In the genomic region with DNA sequence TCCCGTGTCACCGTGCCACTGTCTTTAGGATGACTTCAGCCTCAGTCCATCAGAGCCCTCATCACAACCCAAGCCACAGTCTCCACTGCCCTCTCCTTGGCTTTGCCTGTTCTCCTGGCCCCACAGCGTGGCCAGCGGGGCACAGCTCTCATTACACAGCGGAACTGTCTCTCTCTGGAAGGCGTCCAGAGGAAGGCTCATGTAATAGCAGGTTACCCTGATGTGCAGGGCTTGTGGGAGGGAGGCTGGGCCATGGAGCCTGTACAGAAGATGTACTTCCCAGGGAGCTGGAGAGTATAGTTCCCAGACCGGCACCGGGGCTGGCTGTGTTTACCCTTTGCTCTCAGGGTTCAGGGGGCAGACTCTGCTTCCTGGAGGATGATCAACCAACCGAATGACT, we compare ENCODE assay signal across 19 mouse cellular contexts. TPM values are rescaled to one million over a fixed set of nuclear protein-coding genes. Genes with fewer than 3 reads are reported as not detected.
A peak's percentile ranks its signal among the peaks of the same experiment; 100 is the strongest.
DNase-seq lines count a peak whose midpoint lies in the region; ATAC-seq lines count a peak whose summit lies in the region.
"Had no signal": no experiment of that assay in that cellular context is flagged by ENCODE, and none has a peak within 500 bp of the region (broad histone marks: within the 10 kb centered on the region; RNA-seq: fewer than 3 reads in every experiment).

No protein-coding gene starts in this region.

- no peak overlapping the region for H3K4me3 ChIP-seq in heart, embryonic 15.5 days
- H3K4me3 ChIP-seq in midbrain, embryonic 16.5 days (ENCODE audit: low read depth, low read length) = no peak overlapping the region
- no peak overlapping the region for H3K4me3 ChIP-seq in midbrain, embryonic 11.5 days (ENCODE audit: low read depth, low read length)
- H3K4me3 ChIP-seq: hindbrain, embryonic 13.5 days; limb, embryonic 15.5 days had no signal

- peak; percentile 53 to 57 for DNase-seq in cerebellum, postnatal 10 days
- no peak for DNase-seq in cerebellum, adult 9-10 months
- DNase-seq in heart, adult 8-10 months (ENCODE audit: low spot score) = no peak
- DNase-seq in kidney, adult 9 months = peak; percentile 9
- no peak for DNase-seq in kidney, adult 18-20 months
- DNase-seq in midbrain, embryonic 11.5 days (ENCODE audit: low spot score, missing footprints) = no peak
- DNase-seq: adrenal gland, adult 8-10 months; embryo, embryonic 11 days; layer of hippocampus, postnatal 36 days; retina, postnatal 1 day; thymus, adult 2 months had no signal

- peaks cover 58% of the 10 kb centered on the region for H3K4me1 ChIP-seq in heart, embryonic 15.5 days (replicated peaks)
- H3K4me1 ChIP-seq in midbrain, embryonic 16.5 days (ENCODE audit: control insufficient read depth, insufficient read depth, low read length) = peaks cover 3% of the 10 kb centered on the region; the same call in 1 of the 2 replicates
- H3K4me1 ChIP-seq in midbrain, embryonic 11.5 days (ENCODE audit: control insufficient read depth, insufficient read depth, low read length) = peaks cover 7% of the 10 kb centered on the region
- H3K4me1 ChIP-seq: limb, embryonic 15.5 days had no signal

- ATAC-seq in heart, embryonic 15.5 days (replicated peaks; ENCODE audit: insufficient number of reproducible peaks, insufficient read depth, low FRiP score, low read depth) = no peak
- peak; percentile 8; the same call in 1 of the 2 replicates for ATAC-seq in midbrain, embryonic 16.5 days
- no peak for ATAC-seq in midbrain, embryonic 11.5 days (ENCODE audit: low FRiP score)
- ATAC-seq: intestine, embryonic 16.5 days; lung, postnatal 0 days; Patski had no signal

- H3K9ac ChIP-seq in heart, embryonic 15.5 days = no peak overlapping the region
- no peak overlapping the region for H3K9ac ChIP-seq in midbrain, embryonic 16.5 days (ENCODE audit: low read depth, low read length)
- H3K9ac ChIP-seq in midbrain, embryonic 11.5 days (ENCODE audit: low read length) = no peak overlapping the region
- H3K9ac ChIP-seq: hindbrain, embryonic 13.5 days; limb, embryonic 15.5 days had no signal

- H3K9me3 ChIP-seq in heart, embryonic 15.5 days (replicated peaks) = no peaks in the 10 kb centered on the region
- no peaks in the 10 kb centered on the region for H3K9me3 ChIP-seq in midbrain, embryonic 16.5 days (replicated peaks; ENCODE audit: control insufficient read depth, low read length, poor library complexity, severe bottlenecking)
- H3K9me3 ChIP-seq in midbrain, embryonic 11.5 days (ENCODE audit: control insufficient read depth, low read length) = no peaks in the 10 kb centered on the region
- H3K9me3 ChIP-seq: hindbrain, embryonic 13.5 days; limb, embryonic 15.5 days had no signal

- peaks cover 37% of the 10 kb centered on the region for H3K27me3 ChIP-seq in heart, embryonic 15.5 days
- no peaks in the 10 kb centered on the region; the same call in 1 of the 2 replicates for H3K27me3 ChIP-seq in midbrain, embryonic 16.5 days (ENCODE audit: control insufficient read depth, insufficient read depth, low read depth, low read length)
- H3K27me3 ChIP-seq in midbrain, embryonic 11.5 days (ENCODE audit: control insufficient read depth, insufficient read depth, low read length) = peaks cover 12% of the 10 kb centered on the region

- WGBS in heart, embryonic 15.5 days = 40% methylated on average over 9 of the region's 9 CpGs
- 62% methylated on average over 9 of the region's 9 CpGs for WGBS in midbrain, embryonic 16.5 days
- 68% methylated on average over 9 of the region's 9 CpGs for WGBS in midbrain, embryonic 11.5 days

- no peak overlapping the region for H3K4me2 ChIP-seq in heart, embryonic 15.5 days
- H3K4me2 ChIP-seq in midbrain, embryonic 16.5 days (ENCODE audit: low read length) = no peak overlapping the region
- no peak overlapping the region for H3K4me2 ChIP-seq in midbrain, embryonic 11.5 days
- H3K4me2 ChIP-seq: hindbrain, embryonic 13.5 days; limb, embryonic 15.5 days had no signal

- H3K36me3 ChIP-seq in heart, embryonic 15.5 days = no peaks in the 10 kb centered on the region
- H3K36me3 ChIP-seq in midbrain, embryonic 16.5 days (ENCODE audit: control insufficient read depth, insufficient read depth, low read length) = no peaks in the 10 kb centered on the region
- H3K36me3 ChIP-seq in midbrain, embryonic 11.5 days (ENCODE audit: control insufficient read depth, insufficient read depth, low read length) = no peaks in the 10 kb centered on the region
- H3K36me3 ChIP-seq: hindbrain, embryonic 13.5 days; limb, embryonic 15.5 days had no signal

- peak overlapping the region; percentile 33; the same call in 1 of the 2 replicates for H3K27ac ChIP-seq in heart, embryonic 15.5 days
- no peak overlapping the region for H3K27ac ChIP-seq in midbrain, embryonic 16.5 days (ENCODE audit: low read length)
- H3K27ac ChIP-seq in midbrain, embryonic 11.5 days (ENCODE audit: low read depth, low read length) = no peak overlapping the region
- H3K27ac ChIP-seq: hindbrain, embryonic 13.5 days; limb, embryonic 15.5 days had no signal

RNA-seq across cellular contexts. Expression of a gene that starts 6.8 kb away (rescaled TPM):
- 1.4 and 1.6 TPM in 2 replicates for polyA plus RNA-seq in heart, embryonic 15.5 days (2015; fragmentation: Nextera tagmentation; extraction: Ambion mirVana)
- 10 to 100 TPM in 1 of 4 experiments, 1 to 10 TPM in 3; 5.5 to 11.1 (median 7.2) TPM for total RNA-seq in heart, adult 8-10 months (2022)
- 3.0 and 3.5 TPM in 2 replicates for polyA plus RNA-seq in midbrain, embryonic 16.5 days (2015; fragmentation: Nextera tagmentation; extraction: Ambion mirVana)
- 1.3 and 1.5 TPM in 2 replicates for polyA plus RNA-seq in midbrain, embryonic 11.5 days (2014; fragmentation: Nextera tagmentation; extraction: Ambion mirVana)
- polyA plus RNA-seq: liver, embryonic 16.5 days had no signal

Comparison
In these comparisons a context has a peak if more than half of its experiments do, and no peak if none do; other contexts are left out.
1. DNase-seq: peak in cerebellum, postnatal 10 days (2 of 2) and kidney, adult 9 months (single experiment); none in cerebellum, adult 9-10 months (single experiment), heart, adult 8-10 months (single experiment), kidney, adult 18-20 months (single experiment) and midbrain, embryonic 11.5 days (single experiment).